Mouse (Mus musculus) E14TG2a.4 (cell line): Measurements from ENCODE around the gene Scgb1c1.

Experiments
- H3K27me3 ChIP-seq: 2 replicates; pipeline ENCODE4 v1.6.1; 2014; ENCODE audit warnings: low read length, control low read depth; ENCODE audit not compliant: insufficient read depth
- H3K36me3 ChIP-seq: 2 replicates; pipeline ENCODE4 v1.6.1; 2014; ENCODE audit warnings: low read length, control low read depth; ENCODE audit not compliant: insufficient read depth
- H3K4me1 ChIP-seq: replicated peaks from 2 replicates; pipeline ENCODE4 v1.6.1; 2014; ENCODE audit warnings: low read depth, low read length, control low read depth
- H3K4me3 ChIP-seq: replicated peaks from 2 replicates; pipeline ENCODE4 v1.5.1; 2014; ENCODE audit warnings: mild to moderate bottlenecking, low read length
- H3K9me3 ChIP-seq: 2 replicates; pipeline ENCODE4 v1.6.1; 2014; ENCODE audit warnings: low read length, control low read depth
- CTCF ChIP-seq: conservative IDR thresholded peaks from 2 replicates; pipeline ENCODE4 v1.5.1; 2014; ENCODE audit warnings: low read length
- NANOG ChIP-seq: IDR thresholded peaks from 2 replicates; pipeline ENCODE4 v1.6.1; 2014; ENCODE audit warnings: borderline replicate concordance, low read length, mixed read lengths
- POU5F1 ChIP-seq: IDR thresholded peaks from 2 replicates; pipeline ENCODE4 v1.6.1; 2014; ENCODE audit warnings: low read length, borderline replicate concordance

Gene Scgb1c1

DNA sequence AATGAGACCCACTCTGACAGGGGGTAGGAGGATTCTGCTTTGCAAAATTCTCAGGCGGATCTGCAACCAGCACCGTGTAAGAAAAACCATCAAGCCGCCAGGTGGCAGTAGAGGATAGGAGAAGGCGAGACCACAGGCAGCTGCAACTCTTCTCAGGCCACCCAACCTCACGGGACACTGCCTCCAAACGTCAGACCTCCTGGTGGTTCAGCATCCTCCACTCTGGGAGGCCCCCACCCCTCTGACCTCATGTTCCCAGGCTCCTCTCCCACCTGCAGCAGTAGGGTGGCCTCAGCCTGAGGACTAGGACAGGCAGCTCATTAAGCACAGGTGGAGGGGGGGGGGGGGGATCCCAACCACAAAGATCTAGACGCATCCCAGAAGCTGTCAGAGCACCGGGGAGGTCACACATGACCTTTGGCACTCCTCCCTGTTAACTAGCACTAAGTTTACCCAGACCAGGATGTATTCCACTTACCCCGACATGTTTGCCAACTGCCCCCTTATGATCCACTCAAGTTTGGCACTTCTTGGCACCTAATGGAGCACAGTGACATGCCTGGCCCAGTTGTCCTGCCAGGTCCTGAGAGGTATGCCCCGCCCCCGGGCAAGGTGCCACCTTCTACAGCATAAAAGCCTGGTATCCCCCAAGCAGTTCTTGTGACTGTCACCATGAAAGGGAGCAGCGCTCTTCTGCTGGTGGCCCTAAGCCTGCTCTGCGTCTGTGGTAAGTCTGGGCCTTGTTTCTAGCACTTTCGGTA is at the start of gene Scgb1c1:
Scgb1c1 (plus strand) TSS at position 643 of the 761 bp plus-strand sequence.
- H3K36me3 ChIP-seq = no peaks in the 10 kb centered on the region
- peak within 1 kb of the TSS; percentile 10; the same call in 1 of the 2 replicates for H3K4me3 ChIP-seq
- peaks cover 18% of the 10 kb centered on the region; the same call in 1 of the 2 replicates for H3K27me3 ChIP-seq
- no peak for TF ChIP-seq NANOG
- no peak for TF ChIP-seq POU5F1
- TF ChIP-seq CTCF = peak; percentile 62
- no peaks in the 10 kb centered on the region for H3K9me3 ChIP-seq
- H3K4me1 ChIP-seq = peaks cover 88% of the 10 kb centered on the region

DNA sequence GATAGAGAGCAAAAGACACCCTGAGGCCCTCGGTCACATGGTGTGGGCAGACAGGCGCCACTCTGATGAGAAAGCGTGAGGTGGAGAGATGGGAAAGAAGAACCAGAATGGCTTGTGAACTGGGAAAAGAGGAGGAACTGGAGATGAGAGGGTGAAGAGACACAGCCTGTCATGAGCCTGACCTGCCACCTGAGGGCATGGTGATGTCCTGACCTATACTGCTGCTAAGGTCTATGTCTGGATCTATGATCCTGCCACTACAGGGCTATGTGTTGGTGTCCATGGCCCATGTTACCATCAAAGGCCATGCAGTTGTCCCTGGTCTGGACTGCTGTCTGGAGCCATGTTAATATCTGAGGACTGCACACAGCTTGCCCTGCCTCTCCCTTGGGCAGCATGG is 47.7 kb upstream of the Scgb1c1 start:
- Histone ChIP-seq H3K4me3 (no peak overlapping the region), H3K36me3 (no peaks in the 10 kb centered on the region), H3K27me3 (no peaks in the 10 kb centered on the region), H3K4me1 (no peaks in the 10 kb centered on the region), H3K9me3 (no peaks in the 10 kb centered on the region)
- TF ChIP-seq POU5F1 = no peak
- no peak for TF ChIP-seq CTCF
- TF ChIP-seq NANOG = no peak

DNA sequence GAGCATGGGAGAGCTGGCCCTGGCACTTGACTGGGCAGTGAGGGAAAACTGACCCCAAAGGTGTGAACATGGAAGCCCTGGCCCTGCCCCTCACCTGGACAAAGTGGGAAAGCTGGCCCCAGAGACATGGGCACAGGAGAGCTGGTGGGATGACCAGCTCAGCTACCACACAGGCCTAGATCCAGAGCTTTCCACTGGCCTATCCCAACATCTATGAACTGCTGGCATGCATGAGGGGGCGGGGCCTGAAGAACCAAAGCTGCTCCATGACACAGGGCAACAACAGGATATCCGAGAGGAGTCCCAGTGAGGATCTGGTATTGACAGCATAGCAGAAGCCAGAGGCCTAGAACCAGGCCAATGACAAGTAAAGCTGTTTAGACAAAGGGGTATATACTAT is 47.1 kb upstream of the Scgb1c1 start:
- no peaks in the 10 kb centered on the region for H3K9me3 ChIP-seq
- no peaks in the 10 kb centered on the region for H3K27me3 ChIP-seq
- H3K4me3 ChIP-seq = no peak overlapping the region
- no peak for TF ChIP-seq POU5F1
- TF ChIP-seq CTCF = no peak
- TF ChIP-seq NANOG = no peak
- no peaks in the 10 kb centered on the region for H3K36me3 ChIP-seq
- H3K4me1 ChIP-seq = no peaks in the 10 kb centered on the region

DNA sequence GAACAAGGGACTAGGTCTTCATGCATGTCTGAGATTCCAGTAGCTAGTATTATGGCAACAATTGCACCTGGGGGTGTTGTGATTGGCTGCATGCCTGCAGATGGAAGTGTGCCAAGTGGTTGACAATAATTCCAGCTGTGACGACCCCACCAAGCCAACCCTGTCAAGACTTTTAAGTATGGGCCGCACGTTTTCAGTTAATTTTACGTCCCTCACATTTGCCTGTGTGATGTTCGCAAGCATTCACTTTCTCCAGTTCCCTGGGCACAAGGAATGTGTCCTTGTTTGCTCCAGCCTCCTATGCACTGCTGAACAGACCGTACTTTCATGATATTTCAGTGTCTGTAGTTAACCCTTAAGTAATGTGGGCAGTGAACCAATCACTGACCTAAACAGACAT is 42.7 kb upstream of the Scgb1c1 start:
- TF ChIP-seq CTCF (no peak), NANOG (no peak), POU5F1 (no peak)
- no peak overlapping the region for H3K4me3 ChIP-seq
- no peaks in the 10 kb centered on the region for H3K27me3 ChIP-seq
- H3K9me3 ChIP-seq = no peaks in the 10 kb centered on the region
- H3K36me3 ChIP-seq = 0 out of 2 replicates have a peak, but pooled peaks cover 2% of the 10 kb centered on the region
- H3K4me1 ChIP-seq = peaks cover 9% of the 10 kb centered on the region

DNA sequence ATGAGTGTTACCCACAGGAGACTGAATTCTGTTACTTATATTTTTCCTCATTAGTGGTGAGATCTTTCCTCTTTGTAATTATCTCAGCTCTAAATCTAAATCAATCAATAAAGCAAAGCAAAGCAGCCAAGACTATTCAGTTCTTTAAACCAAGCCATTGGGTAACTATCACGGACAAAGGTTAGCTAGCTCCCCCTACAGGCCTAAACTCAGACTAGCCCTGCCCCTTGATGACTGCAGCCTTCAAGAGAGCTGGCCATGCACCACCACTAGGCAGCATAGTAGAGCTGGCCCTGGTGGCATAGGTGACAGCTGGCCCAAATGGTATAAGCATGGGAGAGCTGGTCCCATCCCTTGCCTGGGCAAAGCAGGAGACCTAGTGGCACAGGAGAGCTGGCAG is 39.6 kb upstream of the Scgb1c1 start:
- peaks cover 5% of the 10 kb centered on the region for H3K36me3 ChIP-seq
- no peak overlapping the region for H3K4me3 ChIP-seq
- H3K27me3 ChIP-seq = no peaks in the 10 kb centered on the region
- no peaks in the 10 kb centered on the region for H3K9me3 ChIP-seq
- TF ChIP-seq CTCF = peak; percentile 87
- TF ChIP-seq POU5F1 = no peak
- peaks cover 12% of the 10 kb centered on the region for H3K4me1 ChIP-seq

DNA sequence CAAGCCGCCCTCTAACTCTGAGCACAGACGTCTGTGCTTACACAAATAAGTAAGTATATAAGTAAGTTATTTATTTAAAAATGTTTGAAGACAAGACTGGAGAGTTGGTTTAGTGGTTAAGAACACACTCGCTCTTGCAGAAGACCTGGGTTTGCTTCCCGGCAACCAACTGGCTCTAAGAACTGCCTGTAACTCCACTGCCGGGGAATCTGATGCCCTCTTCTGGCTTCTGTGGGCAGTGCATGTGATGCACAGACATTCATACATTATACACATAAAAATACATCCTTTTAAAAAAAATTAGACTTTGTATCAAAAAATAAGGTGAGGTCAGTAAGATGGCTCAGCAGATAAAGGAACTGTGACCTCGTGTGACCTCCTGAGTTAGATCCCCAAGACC is 34.9 kb upstream of the Scgb1c1 start:
- Histone ChIP-seq H3K4me1 (peaks cover 12% of the 10 kb centered on the region), H3K9me3 (no peaks in the 10 kb centered on the region), H3K4me3 (no peak overlapping the region), H3K36me3 (peaks cover 37% of the 10 kb centered on the region), H3K27me3 (no peaks in the 10 kb centered on the region)
- no peak for TF ChIP-seq POU5F1
- TF ChIP-seq CTCF = peak; percentile 79
- no peak for TF ChIP-seq NANOG

DNA sequence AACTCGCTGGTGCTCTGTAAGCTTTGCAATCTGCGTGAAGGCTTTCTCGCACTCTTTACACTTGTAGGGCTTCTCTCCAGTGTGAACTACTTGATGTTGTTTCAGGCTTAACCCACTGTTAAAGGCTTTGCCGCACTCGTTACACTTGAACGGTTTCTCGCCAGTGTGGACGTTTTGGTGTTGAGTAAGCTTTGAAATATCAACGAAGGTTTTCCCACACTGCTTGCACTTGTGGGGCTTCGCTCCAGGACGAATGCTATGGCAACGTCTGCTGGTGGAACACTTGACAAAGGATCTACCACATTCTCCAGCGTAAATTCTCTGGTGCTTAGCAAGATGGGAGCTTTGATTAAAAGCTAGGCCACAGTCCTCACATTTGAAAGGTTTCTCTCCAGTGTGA is 33.6 kb upstream of the Scgb1c1 start:
- peaks cover 37% of the 10 kb centered on the region for H3K36me3 ChIP-seq
- no peak overlapping the region for H3K4me3 ChIP-seq
- peaks cover 12% of the 10 kb centered on the region for H3K4me1 ChIP-seq
- no peaks in the 10 kb centered on the region for H3K9me3 ChIP-seq
- H3K27me3 ChIP-seq = no peaks in the 10 kb centered on the region
- TF ChIP-seq NANOG = no peak
- TF ChIP-seq CTCF = no peak
- TF ChIP-seq POU5F1 = no peak

DNA sequence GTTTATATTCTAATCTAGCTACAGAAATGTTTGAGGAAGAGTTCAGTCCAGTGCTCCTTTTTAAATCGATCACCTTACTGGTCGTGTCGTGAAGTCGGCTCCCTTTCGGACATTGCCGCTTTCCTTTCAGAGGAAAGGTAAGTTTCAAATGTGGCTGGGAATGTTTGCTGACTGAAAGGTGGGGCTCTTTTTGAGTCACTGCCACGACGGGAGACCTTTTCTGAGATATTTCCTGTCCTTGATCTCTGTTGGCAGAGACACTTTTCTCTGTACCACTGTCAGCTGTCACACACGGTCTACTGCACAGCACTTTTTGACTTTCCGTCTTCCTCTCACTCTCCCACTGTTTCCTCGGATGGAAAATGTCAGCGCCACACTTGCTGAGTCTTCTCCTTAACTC is 32.5 kb upstream of the Scgb1c1 start:
- TF ChIP-seq NANOG = no peak
- no peak for TF ChIP-seq POU5F1
- no peak for TF ChIP-seq CTCF
- Histone ChIP-seq H3K27me3 (no peaks in the 10 kb centered on the region), H3K4me1 (peaks cover 1% of the 10 kb centered on the region; the same call in 1 of the 2 replicates), H3K4me3 (no peak overlapping the region), H3K9me3 (no peaks in the 10 kb centered on the region), H3K36me3 (peaks cover 45% of the 10 kb centered on the region)

DNA sequence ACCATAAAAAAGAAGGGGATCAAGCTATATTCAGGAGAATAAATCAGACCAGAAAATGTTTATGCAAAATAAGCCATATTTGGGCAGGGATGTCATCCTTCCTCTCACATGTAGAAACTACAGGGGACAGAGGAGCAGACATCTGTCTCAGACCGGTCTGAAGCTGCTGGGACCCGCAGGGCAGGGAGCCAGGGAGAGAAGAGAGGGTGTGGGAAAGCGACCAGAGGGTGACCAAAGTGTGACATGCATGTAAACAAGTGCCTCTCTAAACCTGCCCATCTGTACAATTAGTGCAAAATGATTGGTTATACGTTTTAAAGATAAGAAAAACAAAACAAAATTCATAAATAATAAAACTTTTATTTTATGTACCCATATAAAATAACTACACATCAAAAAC is 25.2 kb upstream of the Scgb1c1 start:
- no peak for TF ChIP-seq POU5F1
- Histone ChIP-seq H3K4me1 (peaks cover 6% of the 10 kb centered on the region), H3K9me3 (no peaks in the 10 kb centered on the region), H3K4me3 (no peak overlapping the region), H3K27me3 (peaks cover 3% of the 10 kb centered on the region; the same call in 1 of the 2 replicates), H3K36me3 (peaks cover 20% of the 10 kb centered on the region)
